Mouse (Mus musculus): ENCODE results near the gene Mbd5. TPM values are rescaled to one million over a fixed set of nuclear protein-coding genes. Genes with fewer than 3 reads are reported as not detected.
A peak's percentile ranks its signal among the peaks of the same experiment; 100 is the strongest.

Gene Mbd5
- total and polyA plus RNA-seq, 3 experiments, result 0.92 to 45.8 (median 15.2) TPM

DNA sequence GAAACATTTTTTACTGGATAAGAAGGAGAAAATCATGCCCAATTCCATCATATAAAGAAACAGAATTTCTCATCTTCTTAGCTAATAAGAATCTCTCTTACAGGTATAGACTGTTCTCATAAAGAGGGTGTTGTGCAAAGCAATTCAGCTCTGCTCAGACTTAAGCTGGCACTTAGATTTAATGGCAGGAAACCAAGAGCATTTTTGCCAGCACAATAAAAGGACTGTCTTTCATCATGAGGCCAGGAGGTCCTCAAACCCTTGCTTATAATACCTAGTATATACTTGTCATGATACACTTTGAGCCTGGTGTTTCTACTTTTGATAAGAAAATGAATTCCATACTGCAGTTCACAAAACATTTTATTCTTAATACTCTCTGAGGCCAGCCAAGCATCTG lies 331.2 kb downstream of the Mbd5 start:
- ATAC-seq (ENCODE audit: extremely low read depth, insufficient number of reproducible peaks, low FRiP score, poor library complexity, severe bottlenecking), result no peak
- no peak for TF ChIP-seq POLR2AphosphoS5 (IDR thresholded peaks at IDR 0.05; ENCODE audit: insufficient replicate concordance, low read depth, low read length)
- TF ChIP-seq CTCF (IDR thresholded peaks at IDR 0.05; ENCODE audit: low read depth, low read length), result no peak
- TF ChIP-seq GATA1 (IDR thresholded peaks at IDR 0.05; ENCODE audit: borderline replicate concordance, low read length), result no peak
- no peak for TF ChIP-seq GATA2 (IDR thresholded peaks at IDR 0.05; ENCODE audit: borderline replicate concordance, low read depth, low read length)
- no peak for TF ChIP-seq TAL1 (conservative IDR thresholded peaks at IDR 0.05; ENCODE audit: low read depth, low read length)
- H3K4me3 ChIP-seq (ENCODE audit: low read depth, low read length), result no peak overlapping the region

DNA sequence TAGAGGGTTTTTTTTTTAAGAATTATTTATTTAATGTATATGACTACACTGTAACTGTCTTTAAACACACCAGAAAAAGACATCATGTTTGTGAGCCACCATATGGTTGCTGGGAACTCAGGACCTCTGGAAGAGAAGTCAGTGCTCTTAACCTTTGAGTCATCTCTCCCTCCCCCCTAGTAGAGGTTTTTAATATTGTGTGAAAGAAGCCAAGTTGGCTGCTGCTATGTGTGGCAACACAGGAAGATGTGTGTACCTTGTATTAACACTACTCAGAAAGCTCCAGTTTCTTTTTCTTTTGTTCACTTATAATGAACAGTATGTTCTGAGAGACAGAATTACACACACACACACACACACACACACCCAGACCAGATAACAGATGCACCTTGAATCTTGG lies 334.3 kb downstream of the Mbd5 start:
- TF ChIP-seq GATA2 (IDR thresholded peaks at IDR 0.05; ENCODE audit: borderline replicate concordance, low read depth, low read length) (no peak), GATA1 (IDR thresholded peaks at IDR 0.05; ENCODE audit: borderline replicate concordance, low read length) (no peak), POLR2AphosphoS5 (IDR thresholded peaks at IDR 0.05; ENCODE audit: insufficient replicate concordance, low read depth, low read length) (no peak), TAL1 (conservative IDR thresholded peaks at IDR 0.05; ENCODE audit: low read depth, low read length) (no peak), CTCF (IDR thresholded peaks at IDR 0.05; ENCODE audit: low read depth, low read length) (no peak)
- Histone ChIP-seq H3K9me3 (replicated peaks) (no peaks in the 10 kb centered on the region), H3K4me1 (ENCODE audit: insufficient read depth, low read depth, low read length) (no peaks in the 10 kb centered on the region), H3K36me3 (replicated peaks) (no peaks in the 10 kb centered on the region), H3K27me3 (ENCODE audit: insufficient read depth, low read length) (0 out of 2 replicates have a peak, but pooled peaks cover 3% of the 10 kb centered on the region), H3K4me3 (ENCODE audit: low read depth, low read length) (no peak overlapping the region)
- ATAC-seq (ENCODE audit: extremely low read depth, insufficient number of reproducible peaks, low FRiP score, poor library complexity, severe bottlenecking), result no peak
- no peak for DNase-seq (ENCODE audit: low spot score)

More for the DNA sequence above, 331.2 kb downstream of the Mbd5 start:
- H3K9me3 ChIP-seq (replicated peaks), result no peaks in the 10 kb centered on the region
- H3K36me3 ChIP-seq (replicated peaks), result no peaks in the 10 kb centered on the region
- no peak for DNase-seq (ENCODE audit: low spot score)
- no peaks in the 10 kb centered on the region for H3K4me1 ChIP-seq (ENCODE audit: insufficient read depth, low read depth, low read length)
- H3K27me3 ChIP-seq (ENCODE audit: insufficient read depth, low read length), result 0 out of 2 replicates have a peak, but pooled peaks cover 4% of the 10 kb centered on the region

DNA sequence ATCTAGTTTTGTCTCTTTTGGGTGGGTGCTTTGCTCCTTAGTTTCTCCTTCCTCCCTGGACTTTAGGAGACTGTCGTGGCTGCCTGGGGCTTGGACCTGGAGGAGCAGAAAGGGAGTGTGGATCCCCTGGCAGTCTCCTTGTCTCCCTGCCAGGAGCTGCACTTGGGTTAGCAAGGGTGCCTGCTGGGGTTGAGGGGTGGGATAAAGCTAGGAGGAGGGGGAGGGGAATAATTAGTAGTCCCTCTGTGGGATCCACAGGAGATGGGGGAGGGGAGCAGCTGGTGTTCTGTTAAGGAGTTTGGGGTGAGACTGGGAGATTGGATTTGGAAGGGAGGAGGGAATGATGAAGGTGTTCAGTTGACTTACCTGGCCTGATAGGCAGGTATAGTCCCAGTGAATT lies 337.7 kb downstream of the Mbd5 start:
- Histone ChIP-seq H3K27me3 (ENCODE audit: insufficient read depth, low read length) (no peaks in the 10 kb centered on the region), H3K36me3 (replicated peaks) (no peaks in the 10 kb centered on the region), H3K9me3 (replicated peaks) (no peaks in the 10 kb centered on the region), H3K4me1 (ENCODE audit: insufficient read depth, low read depth, low read length) (no peaks in the 10 kb centered on the region), H3K4me3 (ENCODE audit: low read depth, low read length) (no peak overlapping the region)
- no peak for TF ChIP-seq GATA1 (IDR thresholded peaks at IDR 0.05; ENCODE audit: borderline replicate concordance, low read length)
- TF ChIP-seq GATA2 (IDR thresholded peaks at IDR 0.05; ENCODE audit: borderline replicate concordance, low read depth, low read length), result no peak
- ATAC-seq (ENCODE audit: extremely low read depth, insufficient number of reproducible peaks, low FRiP score, poor library complexity, severe bottlenecking) (no peak), DNase-seq (ENCODE audit: low spot score) (no peak)

DNA sequence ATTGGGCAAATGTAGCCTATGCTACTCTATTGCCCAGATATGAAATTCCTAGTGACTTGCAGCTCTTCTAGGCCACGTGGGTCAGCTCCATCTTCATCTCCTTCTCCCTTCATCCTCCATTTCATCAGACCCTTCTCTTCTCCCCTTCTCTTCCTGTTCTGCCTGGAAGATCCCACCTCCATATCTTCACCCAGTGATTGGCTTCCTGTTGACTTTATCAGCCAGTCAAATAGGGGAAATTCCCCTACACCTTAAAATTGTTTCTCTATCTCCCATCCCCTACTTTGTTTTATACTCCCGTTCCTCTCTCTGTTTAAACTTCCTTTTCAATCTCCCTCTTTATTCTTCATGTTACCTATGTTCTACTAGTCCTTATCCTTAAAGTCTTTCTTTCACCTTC lies 342.4 kb downstream of the Mbd5 start:
- DNase-seq (ENCODE audit: low spot score) (no peak), ATAC-seq (ENCODE audit: extremely low read depth, insufficient number of reproducible peaks, low FRiP score, poor library complexity, severe bottlenecking) (no peak)
- Histone ChIP-seq H3K9me3 (replicated peaks) (no peaks in the 10 kb centered on the region), H3K4me3 (ENCODE audit: low read depth, low read length) (no peak overlapping the region), H3K36me3 (replicated peaks) (no peaks in the 10 kb centered on the region), H3K4me1 (ENCODE audit: insufficient read depth, low read depth, low read length) (no peaks in the 10 kb centered on the region), H3K27me3 (ENCODE audit: insufficient read depth, low read length) (no peaks in the 10 kb centered on the region)
- TF ChIP-seq CTCF (IDR thresholded peaks at IDR 0.05; ENCODE audit: low read depth, low read length), result no peak
- TF ChIP-seq GATA2 (IDR thresholded peaks at IDR 0.05; ENCODE audit: borderline replicate concordance, low read depth, low read length), result no peak
- TF ChIP-seq GATA1 (IDR thresholded peaks at IDR 0.05; ENCODE audit: borderline replicate concordance, low read length), result no peak
- no peak for TF ChIP-seq POLR2AphosphoS5 (IDR thresholded peaks at IDR 0.05; ENCODE audit: insufficient replicate concordance, low read depth, low read length)
- no peak for TF ChIP-seq TAL1 (conservative IDR thresholded peaks at IDR 0.05; ENCODE audit: low read depth, low read length)

DNA sequence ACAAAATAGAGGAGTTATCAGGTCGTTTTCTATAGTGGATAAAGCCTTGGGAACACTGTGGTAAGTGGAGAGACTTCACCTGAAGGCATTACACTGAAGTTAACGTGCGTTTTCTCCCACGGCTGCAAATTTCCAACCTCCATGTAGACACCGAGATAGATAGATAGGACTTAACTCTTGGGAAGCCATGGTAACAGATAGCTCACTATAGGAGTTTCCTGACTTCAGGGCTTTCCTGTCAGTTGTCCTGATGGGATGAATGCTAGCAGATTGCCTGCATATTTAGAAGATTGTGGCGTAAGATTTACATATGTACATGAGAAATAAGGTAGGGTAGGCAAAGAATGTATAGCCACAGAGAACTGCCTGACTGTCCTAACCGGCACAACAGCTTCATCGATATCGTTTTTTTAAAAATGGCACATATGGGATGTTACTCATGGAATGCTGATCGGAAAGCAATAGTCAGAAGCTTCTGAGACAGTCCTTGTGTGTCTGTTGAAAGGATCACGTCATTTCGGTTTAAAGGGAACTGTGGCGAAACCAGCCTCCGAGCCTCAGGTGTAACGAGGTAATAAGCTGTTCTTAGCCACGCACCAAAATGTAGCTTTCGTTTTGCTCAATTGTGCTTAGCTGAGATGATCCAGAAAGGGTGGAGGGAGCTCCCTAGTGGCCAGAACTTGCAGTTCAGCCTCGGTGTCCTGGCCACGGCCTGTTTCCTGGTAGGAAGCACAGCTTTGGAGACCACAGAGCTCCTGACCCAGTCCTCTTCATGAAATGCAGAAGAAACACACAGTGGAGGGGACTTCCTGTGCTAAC lies 363.5 kb downstream of the Mbd5 start:
- H3K4me1 ChIP-seq (ENCODE audit: insufficient read depth, low read depth, low read length), result peaks cover 14% of the 10 kb centered on the region
- peak; percentile 52 for DNase-seq (ENCODE audit: low spot score)
- H3K36me3 ChIP-seq (replicated peaks), result no peaks in the 10 kb centered on the region
- no peaks in the 10 kb centered on the region for H3K9me3 ChIP-seq (replicated peaks)
- TF ChIP-seq GATA2 (IDR thresholded peaks at IDR 0.05; ENCODE audit: borderline replicate concordance, low read depth, low read length) (no peak), TAL1 (conservative IDR thresholded peaks at IDR 0.05; ENCODE audit: low read depth, low read length) (no peak), CTCF (IDR thresholded peaks at IDR 0.05; ENCODE audit: low read depth, low read length) (peak; percentile 64), POLR2AphosphoS5 (IDR thresholded peaks at IDR 0.05; ENCODE audit: insufficient replicate concordance, low read depth, low read length) (no peak), GATA1 (IDR thresholded peaks at IDR 0.05; ENCODE audit: borderline replicate concordance, low read length) (no peak)
- H3K4me3 ChIP-seq (ENCODE audit: low read depth, low read length), result peak overlapping the region; percentile 64
- 0 out of 2 replicates have a peak, but pooled peaks cover 6% of the 10 kb centered on the region for H3K27me3 ChIP-seq (ENCODE audit: insufficient read depth, low read length)
- ATAC-seq (ENCODE audit: extremely low read depth, insufficient number of reproducible peaks, low FRiP score, poor library complexity, severe bottlenecking), result peak; percentile 97

DNA sequence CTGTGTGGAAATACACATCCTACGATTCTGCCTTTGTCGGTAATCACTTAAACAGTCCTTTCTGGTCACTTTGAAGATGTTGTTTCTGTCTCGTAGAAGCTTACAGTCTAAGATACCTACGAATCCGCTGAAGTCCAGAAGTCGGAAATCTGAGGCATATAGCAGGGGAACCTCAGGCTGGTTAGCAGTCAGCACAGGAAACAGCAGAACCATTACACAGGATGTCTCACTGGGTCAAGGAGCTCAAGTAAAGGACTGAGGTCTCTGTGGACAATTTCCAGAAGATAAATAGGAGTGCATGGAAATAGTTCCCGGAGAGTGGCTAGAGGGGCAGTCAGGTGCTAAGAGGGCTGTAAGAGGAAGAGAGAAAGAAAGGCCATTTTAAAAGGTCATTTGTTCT lies 384.3 kb downstream of the Mbd5 start:
- no peak for TF ChIP-seq GATA1 (IDR thresholded peaks at IDR 0.05; ENCODE audit: borderline replicate concordance, low read length)
- TF ChIP-seq CTCF (IDR thresholded peaks at IDR 0.05; ENCODE audit: low read depth, low read length), result no peak
- TF ChIP-seq TAL1 (conservative IDR thresholded peaks at IDR 0.05; ENCODE audit: low read depth, low read length), result no peak
- TF ChIP-seq POLR2AphosphoS5 (IDR thresholded peaks at IDR 0.05; ENCODE audit: insufficient replicate concordance, low read depth, low read length), result no peak
- TF ChIP-seq GATA2 (IDR thresholded peaks at IDR 0.05; ENCODE audit: borderline replicate concordance, low read depth, low read length), result no peak
- no peaks in the 10 kb centered on the region for H3K4me1 ChIP-seq (ENCODE audit: insufficient read depth, low read depth, low read length)
- no peaks in the 10 kb centered on the region for H3K9me3 ChIP-seq (replicated peaks)
- no peaks in the 10 kb centered on the region for H3K27me3 ChIP-seq (ENCODE audit: insufficient read depth, low read length)
- no peaks in the 10 kb centered on the region for H3K36me3 ChIP-seq (replicated peaks)
- no peak overlapping the region for H3K4me3 ChIP-seq (ENCODE audit: low read depth, low read length)
- ATAC-seq (ENCODE audit: extremely low read depth, insufficient number of reproducible peaks, low FRiP score, poor library complexity, severe bottlenecking) (no peak), DNase-seq (ENCODE audit: low spot score) (no peak)

Data from G1E (cell line).